Mouse (Mus musculus): ENCODE measurements around the gene Traf5. TPM values are rescaled to one million over a fixed set of nuclear protein-coding genes. Genes with fewer than 3 reads are reported as not detected.
A peak's percentile ranks its signal among the peaks of the same experiment; 100 is the strongest.

The Traf5 gene
- polyA plus RNA-seq, 1 experiment from 2014 or later: 6.3 TPM

DNA sequence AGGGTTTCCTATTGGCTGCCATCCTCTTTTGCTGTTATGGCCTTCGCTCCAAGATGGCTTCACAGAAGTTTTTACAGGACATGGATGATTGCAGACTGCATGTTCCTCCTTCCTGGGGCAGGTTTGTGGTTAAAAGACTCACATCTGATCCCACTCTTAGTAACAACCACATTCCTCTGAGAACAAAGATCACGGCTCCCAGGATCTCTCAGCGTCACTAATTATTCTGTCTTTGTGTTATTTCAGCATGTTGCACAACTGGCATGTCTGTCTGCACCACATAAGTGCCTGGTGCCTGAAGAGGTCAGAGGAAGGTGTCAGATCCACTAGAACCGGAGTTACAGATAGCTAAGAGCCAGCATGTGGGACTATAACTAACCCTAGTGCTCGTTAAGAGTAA, 122.4 kb downstream of the Traf5 start:
- DNase-seq (ENCODE audit: low spot score): no peak
- WGBS: 71% methylated on average over 5 of the region's 5 CpGs
- peaks cover 5% of the 10 kb centered on the region; the same call in 1 of the 2 replicates for H3K27me3 ChIP-seq (ENCODE audit: insufficient read depth, poor library complexity, severe bottlenecking)
- H3K4me3 ChIP-seq: no peak overlapping the region
- H3K36me3 ChIP-seq: no peaks in the 10 kb centered on the region
- H3K27ac ChIP-seq: no peak overlapping the region
- no peaks in the 10 kb centered on the region for H3K9me3 ChIP-seq
- H3K4me1 ChIP-seq: peaks cover under 1% of the 10 kb centered on the region; the same call in 1 of the 2 replicates

DNA sequence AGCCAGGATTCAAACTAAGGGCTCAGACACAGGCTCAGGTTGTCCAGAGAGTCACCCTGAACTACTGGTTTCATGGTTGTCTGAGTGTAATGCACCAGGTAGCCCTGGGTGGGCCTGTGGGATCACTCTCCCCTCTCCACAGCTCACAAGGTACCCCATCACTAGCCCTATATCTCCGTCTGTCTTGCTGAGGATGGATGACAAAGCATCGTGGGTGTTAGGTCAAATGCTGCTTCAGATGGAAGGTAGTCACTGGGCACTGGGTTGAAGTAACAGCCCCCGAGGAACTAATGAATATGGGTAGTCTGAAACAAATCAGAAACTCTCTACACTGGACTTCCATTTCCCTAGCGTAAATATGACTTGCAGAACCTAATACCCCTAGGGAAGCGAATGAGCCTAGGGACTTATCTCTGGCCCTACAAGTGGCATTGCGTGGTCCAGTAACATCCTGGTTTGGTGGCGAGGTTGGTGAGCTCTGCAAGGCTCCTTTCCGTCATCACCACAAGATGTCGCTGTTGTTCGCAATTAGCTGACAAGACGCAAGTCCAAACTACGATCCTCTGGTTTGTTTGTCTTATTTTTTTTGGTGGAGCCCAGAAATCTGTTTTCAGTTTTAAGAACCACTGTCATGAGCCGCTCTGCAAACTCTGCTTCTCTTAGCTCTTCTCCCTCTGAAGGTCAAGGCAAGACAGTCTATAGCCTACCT, 127.4 kb downstream of the Traf5 start:
- Histone ChIP-seq H3K27ac (0 out of 2 replicates have a peak overlapping the region, but pooled peaks have one; percentile 47), H3K27me3 (ENCODE audit: insufficient read depth, poor library complexity, severe bottlenecking) (peaks cover 5% of the 10 kb centered on the region; the same call in 1 of the 2 replicates), H3K4me1 (peaks cover 10% of the 10 kb centered on the region), H3K36me3 (no peaks in the 10 kb centered on the region), H3K4me3 (no peak overlapping the region), H3K9me3 (no peaks in the 10 kb centered on the region)
- WGBS: 17% methylated on average over 13 of the region's 13 CpGs
- DNase-seq (ENCODE audit: low spot score): peak; percentile 88

DNA sequence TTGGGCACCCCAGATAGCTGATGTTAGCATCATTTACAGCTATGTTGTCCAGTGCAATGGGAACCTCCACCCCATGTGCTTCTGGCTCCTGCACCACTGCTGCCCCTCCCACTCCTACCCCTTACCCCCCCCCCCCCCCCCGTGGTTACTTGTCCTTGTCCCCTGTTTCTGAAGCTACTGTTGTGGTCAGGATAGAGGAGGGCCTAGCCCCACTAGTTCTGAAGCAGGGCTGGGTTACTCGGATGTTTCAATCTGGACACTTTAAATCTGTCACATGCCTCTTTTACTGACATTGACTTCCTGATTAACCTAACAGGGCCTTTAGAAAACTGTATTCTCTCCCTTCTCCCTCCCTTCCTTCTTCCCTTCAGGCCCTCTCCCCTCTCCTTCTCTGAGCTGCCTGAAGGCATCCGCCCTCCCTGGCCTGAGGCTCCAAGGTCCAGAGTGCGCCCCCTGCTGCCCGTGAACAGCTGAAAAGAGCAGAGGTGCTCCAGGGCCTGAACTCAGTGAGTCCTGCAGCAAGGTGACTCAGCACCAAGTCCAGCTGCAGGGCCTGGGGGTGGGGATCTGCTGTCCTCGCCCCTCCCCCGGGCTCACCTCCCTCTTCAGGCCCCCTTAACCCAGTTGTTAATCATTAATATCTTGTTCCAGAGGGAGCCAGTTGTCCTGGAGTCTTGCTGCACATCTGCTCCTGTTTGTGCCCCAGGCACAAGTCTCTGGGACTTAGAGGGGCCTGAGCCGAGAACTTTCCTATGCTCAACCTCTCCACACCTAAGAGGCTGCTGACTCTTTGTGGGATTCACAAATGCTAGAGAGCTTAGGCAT, 128.2 kb downstream of the Traf5 start:
- Histone ChIP-seq H3K36me3 (no peaks in the 10 kb centered on the region), H3K4me1 (peaks cover 10% of the 10 kb centered on the region), H3K9me3 (no peaks in the 10 kb centered on the region), H3K4me3 (no peak overlapping the region; the same call in 1 of the 2 replicates), H3K27ac (0 out of 2 replicates have a peak overlapping the region, but pooled peaks have one; percentile 47), H3K27me3 (ENCODE audit: insufficient read depth, poor library complexity, severe bottlenecking) (peaks cover 5% of the 10 kb centered on the region; the same call in 1 of the 2 replicates)
- peak; percentile 92 for DNase-seq (ENCODE audit: low spot score)
- WGBS: 17% methylated on average over 8 of the region's 8 CpGs

DNA sequence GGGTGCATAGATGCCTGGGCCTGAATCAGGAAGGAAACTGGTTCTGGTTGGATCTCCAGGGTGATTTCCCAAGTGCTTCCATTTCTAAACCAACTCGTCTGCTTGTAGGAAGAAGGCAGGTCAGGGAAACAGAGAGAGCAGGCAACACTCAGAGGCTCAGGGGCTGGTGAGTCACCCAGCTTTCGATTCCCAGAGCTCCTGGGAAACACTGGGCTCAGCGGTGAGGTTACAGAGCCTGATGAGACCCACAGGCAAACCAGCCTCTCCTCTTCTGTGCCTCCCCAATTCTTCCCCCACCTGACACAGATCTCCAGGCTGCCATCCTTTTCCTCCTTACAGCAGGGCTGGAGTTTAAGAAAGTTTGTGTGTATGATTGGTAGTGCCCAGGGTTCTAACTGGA, 128.9 kb downstream of the Traf5 start:
- no peak overlapping the region for H3K4me3 ChIP-seq
- DNase-seq (ENCODE audit: low spot score): no peak
- H3K9me3 ChIP-seq: no peaks in the 10 kb centered on the region
- no peak overlapping the region for H3K27ac ChIP-seq
- H3K27me3 ChIP-seq (ENCODE audit: insufficient read depth, poor library complexity, severe bottlenecking): peaks cover 5% of the 10 kb centered on the region; the same call in 1 of the 2 replicates
- WGBS: 73% methylated on average over 3 of the region's 3 CpGs
- H3K4me1 ChIP-seq: peaks cover 10% of the 10 kb centered on the region
- no peaks in the 10 kb centered on the region for H3K36me3 ChIP-seq

DNA sequence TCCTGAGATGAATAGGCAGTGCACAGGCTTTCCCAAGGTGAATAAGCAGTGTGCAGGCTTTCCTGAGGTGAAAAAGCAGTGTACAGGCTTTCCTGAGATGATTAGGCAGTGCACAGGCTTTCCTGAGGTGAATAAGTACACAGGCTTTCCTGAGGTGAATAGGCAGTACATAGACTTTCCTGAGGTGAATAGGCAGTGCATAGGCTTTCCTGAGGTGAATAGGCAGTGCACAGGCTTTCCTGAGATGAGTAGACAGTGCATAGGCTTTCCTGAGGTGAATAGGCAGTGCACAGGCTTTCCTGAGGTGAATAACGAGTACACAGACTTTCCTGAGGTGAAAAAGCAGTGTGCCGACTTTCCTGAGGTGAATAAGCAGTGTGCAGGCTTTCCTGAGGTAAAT, 131.4 kb downstream of the Traf5 start:
- WGBS: 54% methylated on average over 2 of the region's 2 CpGs
- H3K4me1 ChIP-seq: peaks cover 18% of the 10 kb centered on the region
- no peaks in the 10 kb centered on the region for H3K36me3 ChIP-seq
- H3K4me3 ChIP-seq: no peak overlapping the region
- no peaks in the 10 kb centered on the region for H3K27me3 ChIP-seq (ENCODE audit: insufficient read depth, poor library complexity, severe bottlenecking)
- H3K9me3 ChIP-seq: no peaks in the 10 kb centered on the region
- H3K27ac ChIP-seq: no peak overlapping the region
- no peak for DNase-seq (ENCODE audit: low spot score)

DNA sequence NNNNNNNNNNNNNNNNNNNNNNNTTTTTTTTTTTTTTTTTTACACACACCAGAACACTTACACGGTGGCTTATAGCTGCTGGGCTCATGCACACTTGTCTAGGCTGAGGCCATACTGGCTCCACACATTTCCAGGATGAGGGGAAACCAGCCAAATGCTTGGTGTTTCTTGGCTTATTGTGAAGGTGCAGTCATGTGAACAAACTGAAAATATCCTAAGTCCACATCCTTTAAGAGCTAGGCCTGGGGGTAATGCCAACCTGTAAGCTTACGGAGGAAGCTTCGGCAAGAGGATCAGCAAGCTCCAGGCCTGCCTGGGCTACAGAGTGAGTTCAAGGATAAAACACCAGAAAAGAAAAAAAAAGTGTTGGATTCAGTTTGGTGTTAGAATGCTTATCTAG, 135.0 kb downstream of the Traf5 start:
- no peaks in the 10 kb centered on the region for H3K9me3 ChIP-seq
- H3K4me3 ChIP-seq: no peak overlapping the region
- 0 out of 2 replicates have a peak, but pooled peaks cover 2% of the 10 kb centered on the region for H3K36me3 ChIP-seq
- no peak overlapping the region for H3K27ac ChIP-seq
- no peak for DNase-seq (ENCODE audit: low spot score)
- H3K27me3 ChIP-seq (ENCODE audit: insufficient read depth, poor library complexity, severe bottlenecking): no peaks in the 10 kb centered on the region
- H3K4me1 ChIP-seq: peaks cover 20% of the 10 kb centered on the region; the same call in 1 of the 2 replicates
- 96% methylated on average over 3 of the region's 3 CpGs for WGBS

DNA sequence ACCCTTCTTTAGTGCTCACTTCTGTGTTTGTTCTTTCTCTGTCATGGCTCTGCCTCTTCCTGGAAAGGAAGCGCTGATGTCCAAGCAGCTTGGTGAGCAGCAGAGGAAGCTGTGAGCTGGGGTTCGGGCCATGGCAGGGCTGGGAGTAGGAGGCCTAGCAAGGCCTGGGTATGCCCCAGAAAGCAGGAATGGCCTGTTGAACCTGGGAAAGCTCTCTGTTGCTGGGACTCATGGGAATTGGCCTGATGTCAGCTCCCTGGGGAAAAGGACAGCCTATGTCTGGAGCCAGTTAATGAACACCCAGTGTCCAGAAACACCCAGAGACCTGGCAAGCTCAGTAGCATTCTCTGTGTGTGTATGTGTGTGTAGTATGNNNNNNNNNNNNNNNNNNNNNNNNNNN, 135.5 kb downstream of the Traf5 start:
- DNase-seq (ENCODE audit: low spot score): no peak
- Histone ChIP-seq H3K27ac (peak overlapping the region; percentile 75), H3K36me3 (0 out of 2 replicates have a peak, but pooled peaks cover 2% of the 10 kb centered on the region), H3K27me3 (ENCODE audit: insufficient read depth, poor library complexity, severe bottlenecking) (no peaks in the 10 kb centered on the region), H3K4me3 (no peak overlapping the region), H3K9me3 (no peaks in the 10 kb centered on the region), H3K4me1 (peaks cover 20% of the 10 kb centered on the region; the same call in 1 of the 2 replicates)
- WGBS: 82% methylated on average over 2 of the region's 2 CpGs

DNA sequence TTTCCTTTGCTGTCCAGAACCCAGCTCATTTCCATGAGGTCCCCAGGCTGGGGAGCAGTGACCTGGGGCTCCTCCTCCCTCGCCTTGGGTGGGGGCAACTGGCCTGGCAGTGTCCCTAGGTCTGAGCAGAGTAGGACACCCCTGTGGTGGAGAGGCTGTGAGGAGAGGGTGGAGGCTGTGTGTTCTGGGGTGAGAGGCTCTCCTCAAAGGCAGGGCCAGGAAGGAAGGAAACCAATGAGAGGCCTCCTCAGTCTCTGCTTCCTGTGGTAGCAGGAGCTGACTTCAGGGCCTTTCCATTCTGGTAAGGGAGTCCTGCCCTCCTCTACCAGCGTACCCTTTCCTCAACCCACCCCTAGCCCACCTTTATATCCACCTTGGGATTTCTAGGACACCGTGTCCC, 136.1 kb downstream of the Traf5 start:
- H3K9me3 ChIP-seq: no peaks in the 10 kb centered on the region
- H3K27me3 ChIP-seq (ENCODE audit: insufficient read depth, poor library complexity, severe bottlenecking): no peaks in the 10 kb centered on the region
- H3K27ac ChIP-seq: peak overlapping the region; percentile 75
- H3K4me3 ChIP-seq: no peak overlapping the region
- DNase-seq (ENCODE audit: low spot score): no peak
- H3K4me1 ChIP-seq: peaks cover 20% of the 10 kb centered on the region; the same call in 1 of the 2 replicates
- H3K36me3 ChIP-seq: 0 out of 2 replicates have a peak, but pooled peaks cover 2% of the 10 kb centered on the region
- WGBS: 59% methylated on average over 3 of the region's 3 CpGs

DNA sequence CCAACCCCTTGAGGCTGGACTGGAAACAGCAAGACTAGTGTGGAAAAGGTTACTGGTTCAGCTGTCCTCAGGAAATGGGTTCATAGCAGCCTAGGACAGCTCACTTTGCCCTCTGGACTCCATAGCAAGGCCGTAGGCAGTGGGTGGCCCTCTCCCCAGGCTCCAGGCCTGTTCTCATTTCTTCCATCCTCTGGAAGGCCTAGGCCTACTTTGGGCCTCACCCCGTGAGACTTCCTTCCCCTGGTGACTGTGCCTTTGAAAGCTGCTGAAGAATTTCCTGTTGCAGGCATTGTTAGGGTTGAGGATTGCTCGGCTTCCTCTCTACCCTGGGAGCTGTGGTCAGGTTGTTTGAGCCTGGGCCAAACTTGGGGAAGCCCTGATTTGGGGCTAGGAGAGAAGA, 137.3 kb downstream of the Traf5 start:
- Histone ChIP-seq H3K27ac (peak overlapping the region; percentile 52), H3K4me1 (peaks cover 20% of the 10 kb centered on the region; the same call in 1 of the 2 replicates), H3K27me3 (ENCODE audit: insufficient read depth, poor library complexity, severe bottlenecking) (no peaks in the 10 kb centered on the region), H3K36me3 (0 out of 2 replicates have a peak, but pooled peaks cover 2% of the 10 kb centered on the region), H3K9me3 (no peaks in the 10 kb centered on the region), H3K4me3 (no peak overlapping the region)
- WGBS: 55% methylated on average over 3 of the region's 3 CpGs
- DNase-seq (ENCODE audit: low spot score): no peak

DNA sequence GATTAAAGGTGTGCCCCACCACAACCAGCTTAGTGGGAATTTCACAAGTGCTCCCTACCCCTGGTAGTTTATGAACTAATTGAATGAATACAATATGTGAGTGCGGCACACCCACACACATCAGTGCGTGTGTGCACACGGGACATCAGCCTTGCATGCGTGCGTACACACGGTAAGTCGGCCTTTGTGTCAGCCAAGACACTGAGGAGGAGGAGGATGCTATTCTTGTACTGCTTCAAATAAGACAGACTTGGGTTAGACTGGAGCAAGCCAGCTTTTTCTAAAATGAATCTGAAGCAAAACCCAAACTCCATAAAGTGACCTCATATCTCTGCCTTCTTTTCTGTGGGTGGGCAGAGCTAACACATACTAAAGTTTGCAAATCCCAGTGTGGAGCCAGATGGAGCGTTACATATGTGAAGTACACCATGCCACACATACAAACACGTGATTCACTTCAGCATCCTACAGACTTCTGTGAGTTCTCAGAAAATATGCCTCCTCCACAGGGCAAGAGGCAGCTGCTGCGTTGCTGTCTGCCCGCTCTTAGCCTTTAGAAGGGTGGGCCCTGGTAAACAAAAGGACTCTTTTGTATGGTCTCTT, 139.5 kb downstream of the Traf5 start:
- H3K36me3 ChIP-seq: 0 out of 2 replicates have a peak, but pooled peaks cover 2% of the 10 kb centered on the region
- no peaks in the 10 kb centered on the region for H3K9me3 ChIP-seq
- peaks cover 20% of the 10 kb centered on the region; the same call in 1 of the 2 replicates for H3K4me1 ChIP-seq
- no peak overlapping the region for H3K27ac ChIP-seq
- WGBS: 88% methylated on average over 11 of the region's 11 CpGs
- H3K27me3 ChIP-seq (ENCODE audit: insufficient read depth, poor library complexity, severe bottlenecking): no peaks in the 10 kb centered on the region
- DNase-seq (ENCODE audit: low spot score): no peak
- no peak overlapping the region for H3K4me3 ChIP-seq

DNA sequence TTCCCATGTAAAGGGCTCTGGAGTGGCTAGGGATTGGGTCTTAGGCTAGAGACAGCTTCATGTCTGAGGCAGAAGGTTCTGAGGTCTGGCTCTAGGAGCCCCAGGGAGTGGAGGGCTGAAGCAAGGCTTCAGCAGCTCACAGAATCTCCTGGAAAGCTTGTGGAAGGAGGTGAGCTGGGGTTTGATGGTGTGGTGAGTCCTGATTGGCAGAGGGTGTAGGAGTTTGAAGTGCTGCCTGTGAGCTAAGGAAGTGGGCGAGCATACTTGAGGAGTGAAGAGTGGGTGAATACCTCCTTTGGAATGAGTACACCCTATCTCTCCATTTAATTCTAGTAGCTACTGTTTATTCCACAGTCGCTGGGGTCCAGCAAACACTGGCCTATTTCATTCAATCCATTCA, 141.7 kb downstream of the Traf5 start:
- H3K27ac ChIP-seq: no peak overlapping the region
- WGBS: 58% methylated on average over 2 of the region's 2 CpGs
- H3K36me3 ChIP-seq: 0 out of 2 replicates have a peak, but pooled peaks cover 2% of the 10 kb centered on the region
- no peak for DNase-seq (ENCODE audit: low spot score)
- H3K9me3 ChIP-seq: no peaks in the 10 kb centered on the region
- H3K4me3 ChIP-seq: no peak overlapping the region
- H3K27me3 ChIP-seq (ENCODE audit: insufficient read depth, poor library complexity, severe bottlenecking): no peaks in the 10 kb centered on the region
- H3K4me1 ChIP-seq: peaks cover 12% of the 10 kb centered on the region; the same call in 1 of the 2 replicates

DNA sequence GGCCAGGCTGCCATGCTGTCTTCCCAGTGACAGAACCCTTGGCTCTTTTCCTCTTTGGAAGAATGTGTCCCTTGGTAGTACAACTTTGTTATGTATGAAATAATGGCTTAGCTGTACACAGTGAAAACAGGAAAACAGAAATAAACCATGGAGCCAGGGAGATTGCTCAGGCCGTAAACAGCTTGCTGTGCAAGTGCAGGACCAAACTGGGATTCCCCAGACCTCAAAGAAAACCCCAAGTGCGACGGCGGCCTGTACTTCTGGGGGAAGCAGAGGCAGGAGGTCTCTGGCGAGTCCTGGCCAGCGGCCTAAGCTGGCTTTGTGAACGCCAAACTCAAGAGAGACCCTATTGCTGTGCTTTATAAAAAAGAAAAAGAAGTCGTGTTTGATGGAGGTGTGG, 143.8 kb downstream of the Traf5 start:
- Histone ChIP-seq H3K4me3 (no peak overlapping the region), H3K27ac (no peak overlapping the region), H3K4me1 (peaks cover 9% of the 10 kb centered on the region), H3K27me3 (ENCODE audit: insufficient read depth, poor library complexity, severe bottlenecking) (peaks cover 4% of the 10 kb centered on the region; the same call in 1 of the 2 replicates), H3K36me3 (no peaks in the 10 kb centered on the region), H3K9me3 (no peaks in the 10 kb centered on the region)
- no peak for DNase-seq (ENCODE audit: low spot score)
- WGBS: 80% methylated on average over 8 of the region's 8 CpGs
